ENCODE assay signal across 22 mouse cellular contexts in the genomic region with DNA sequence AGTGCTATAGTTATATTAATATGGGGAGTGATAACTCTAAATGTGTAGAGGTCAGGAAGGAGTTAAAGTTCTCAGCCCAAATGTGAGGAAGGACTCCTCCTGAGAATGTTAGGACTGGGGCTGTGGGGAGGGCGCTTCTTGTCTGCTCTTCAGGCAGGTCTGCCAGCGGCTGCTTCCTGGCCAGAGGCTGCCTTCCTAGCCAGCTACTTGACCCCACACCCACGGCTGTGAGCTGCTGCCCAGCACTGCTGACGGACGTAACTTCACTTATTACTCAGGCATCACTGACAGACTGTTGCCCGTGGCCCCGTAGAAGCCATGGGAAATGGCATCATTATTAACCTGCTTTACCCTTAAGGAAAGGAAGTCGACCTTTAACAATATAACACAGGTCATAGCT.
DNase-seq lines count a peak whose midpoint lies in the region; ATAC-seq lines count a peak whose summit lies in the region.
"Had no signal": no experiment of that assay in that cellular context is flagged by ENCODE, and none has a peak within 500 bp of the region (broad histone marks: within the 10 kb centered on the region; RNA-seq: fewer than 3 reads in every experiment).

No protein-coding gene starts in this region.

- H3K9me3 ChIP-seq in heart, embryonic 10.5 days = no peaks in the 10 kb centered on the region
- H3K9me3 ChIP-seq in kidney, embryonic 16.5 days (ENCODE audit: low read length) = no peaks in the 10 kb centered on the region
- no peaks in the 10 kb centered on the region for H3K9me3 ChIP-seq in limb, embryonic 10.5 days (replicated peaks)
- H3K9me3 ChIP-seq: embryonic facial prominence, embryonic 12.5 days; hindbrain, embryonic 15.5 days; neural tube, embryonic 15.5 days had no signal

- no peak overlapping the region for H3K4me3 ChIP-seq in heart, embryonic 10.5 days
- H3K4me3 ChIP-seq in kidney, embryonic 16.5 days (ENCODE audit: low read length) = no peak overlapping the region
- H3K4me3 ChIP-seq in limb, embryonic 10.5 days = no peak overlapping the region
- H3K4me3 ChIP-seq: embryonic facial prominence, embryonic 12.5 days; hindbrain, embryonic 15.5 days; neural tube, embryonic 15.5 days had no signal

- H3K36me3 ChIP-seq in heart, embryonic 10.5 days = no peaks in the 10 kb centered on the region
- no peaks in the 10 kb centered on the region for H3K36me3 ChIP-seq in kidney, embryonic 16.5 days (ENCODE audit: insufficient read depth, low read length)
- no peaks in the 10 kb centered on the region for H3K36me3 ChIP-seq in limb, embryonic 10.5 days
- H3K36me3 ChIP-seq: embryonic facial prominence, embryonic 12.5 days; hindbrain, embryonic 15.5 days; neural tube, embryonic 15.5 days had no signal

- 0 out of 2 replicates have a peak, but pooled peaks have one; percentile 33 for ATAC-seq in kidney, embryonic 16.5 days (ENCODE audit: low FRiP score, low TSS enrichment)
- ATAC-seq: activated CD4-positive, CD25-positive, alpha-beta regulatory T cell, adult 4 months; forebrain, postnatal 0 days had no signal

- no peak for DNase-seq in heart, embryonic 10.5 days (ENCODE audit: low spot score)
- DNase-seq in heart, postnatal 25 days (ENCODE audit: low spot score) = no peak
- no peak for DNase-seq in kidney, adult 9 months
- peak; percentile 43 for DNase-seq in embryo, embryonic 11 days
- DNase-seq in limb, embryonic 10.5 days (ENCODE audit: low spot score) = no peak
- no peak for DNase-seq in left cerebral cortex, postnatal 25 days (ENCODE audit: low spot score in 2 of 2)
- DNase-seq: adrenal gland, postnatal 10 days; cerebellum, adult 2 months; cerebellum, postnatal 36 days; forebrain, postnatal 0 days; lung, postnatal 14 days; right cerebral cortex, adult 18-20 months; right cerebral cortex, postnatal 4 days; thymus, adult 18-20 months; thymus, postnatal 36 days had no signal

- no peaks in the 10 kb centered on the region for H3K27me3 ChIP-seq in heart, embryonic 10.5 days (ENCODE audit: insufficient read depth, poor library complexity, severe bottlenecking)
- no peaks in the 10 kb centered on the region for H3K27me3 ChIP-seq in kidney, embryonic 16.5 days (ENCODE audit: insufficient read depth, low read length)
- H3K27me3 ChIP-seq in limb, embryonic 10.5 days (ENCODE audit: low read depth, poor library complexity, severe bottlenecking) = no peaks in the 10 kb centered on the region
- H3K27me3 ChIP-seq: embryonic facial prominence, embryonic 12.5 days; hindbrain, embryonic 15.5 days; neural tube, embryonic 15.5 days had no signal

- WGBS in heart, embryonic 10.5 days = 14% methylated on average over 8 of the region's 8 CpGs
- WGBS in kidney, embryonic 16.5 days = 10% methylated on average over 8 of the region's 8 CpGs
- WGBS in limb, embryonic 10.5 days = 17% methylated on average over 8 of the region's 8 CpGs

- peak overlapping the region; percentile 78 for H3K27ac ChIP-seq in heart, embryonic 10.5 days
- no peak overlapping the region for H3K27ac ChIP-seq in kidney, embryonic 16.5 days (ENCODE audit: low read length)
- H3K27ac ChIP-seq in limb, embryonic 10.5 days = 0 out of 2 replicates have a peak overlapping the region, but pooled peaks have one; percentile 51
- H3K27ac ChIP-seq: embryonic facial prominence, embryonic 12.5 days; hindbrain, embryonic 15.5 days; kidney, postnatal 0 days; neural tube, embryonic 15.5 days had no signal

- H3K9ac ChIP-seq in kidney, embryonic 16.5 days (replicated peaks; ENCODE audit: low read length) = no peak overlapping the region
- H3K9ac ChIP-seq: embryonic facial prominence, embryonic 12.5 days; forebrain, postnatal 0 days; hindbrain, embryonic 15.5 days; neural tube, embryonic 15.5 days had no signal

- no peak overlapping the region for H3K4me2 ChIP-seq in kidney, embryonic 16.5 days (replicated peaks; ENCODE audit: low read depth, low read length)
- H3K4me2 ChIP-seq: embryonic facial prominence, embryonic 12.5 days; hindbrain, embryonic 15.5 days; midbrain, embryonic 11.5 days; neural tube, embryonic 15.5 days had no signal

- peaks cover 28% of the 10 kb centered on the region for H3K4me1 ChIP-seq in heart, embryonic 10.5 days
- peaks cover 35% of the 10 kb centered on the region for H3K4me1 ChIP-seq in kidney, embryonic 16.5 days (ENCODE audit: insufficient read depth, low read length)
- H3K4me1 ChIP-seq in limb, embryonic 10.5 days = peaks cover 40% of the 10 kb centered on the region
- H3K4me1 ChIP-seq: embryonic facial prominence, embryonic 12.5 days had no signal

- intact Hi-C loops in heart, postnatal 25 days (cut with DNase I) = no loop called here
- intact Hi-C loops in left cerebral cortex, postnatal 25 days (cut with DNase I) = no loop called here
